Mouse (Mus musculus) left cerebral cortex, adult 9 months (tissue): ENCODE results near the gene H2afb1.
"Not testable (repeated sequence)": the region's sequence is repeated elsewhere in the genome, so short reads cannot be mapped to it uniquely, and the experiment has no call there.

Experiments used
- DNase-seq, 2 experiments: peaks; one replicate each; pipeline ENCODE4 v3.0.0; 2022; ENCODE audit warnings: low spot score in 2 of 2

H2afb1 gene

DNA sequence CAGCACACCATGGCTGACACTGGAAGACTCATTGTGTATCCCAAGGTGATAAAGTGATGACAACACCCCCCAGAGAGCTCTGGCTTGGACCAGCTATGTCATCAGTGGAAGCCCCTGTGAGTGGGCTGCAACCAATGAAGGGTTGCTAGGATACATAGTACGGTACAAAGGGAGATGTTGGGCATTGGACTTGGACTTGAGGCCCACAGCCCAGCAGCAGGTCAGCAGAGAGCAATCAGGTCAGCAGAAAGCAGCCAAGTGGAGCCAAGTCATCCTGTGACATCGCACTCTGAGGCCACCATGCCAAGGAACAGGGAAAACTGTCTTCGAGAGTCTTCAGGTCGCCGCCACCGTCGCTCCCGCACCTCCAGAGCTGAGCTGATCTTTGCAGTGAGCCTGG lies at the start of gene H2afb1:
Gene H2afb1, plus strand, starts transcription at position 301 of the 400 bp plus-strand sequence.
- not testable (repeated sequence) for DNase-seq

GRCm38 (mm10) chrX:117036085-117036484 lies 21.5 kb downstream of the H2afb1 start:
- no peak for DNase-seq
